ENCODE assay signal across 8 mouse cellular contexts in the genomic region with DNA sequence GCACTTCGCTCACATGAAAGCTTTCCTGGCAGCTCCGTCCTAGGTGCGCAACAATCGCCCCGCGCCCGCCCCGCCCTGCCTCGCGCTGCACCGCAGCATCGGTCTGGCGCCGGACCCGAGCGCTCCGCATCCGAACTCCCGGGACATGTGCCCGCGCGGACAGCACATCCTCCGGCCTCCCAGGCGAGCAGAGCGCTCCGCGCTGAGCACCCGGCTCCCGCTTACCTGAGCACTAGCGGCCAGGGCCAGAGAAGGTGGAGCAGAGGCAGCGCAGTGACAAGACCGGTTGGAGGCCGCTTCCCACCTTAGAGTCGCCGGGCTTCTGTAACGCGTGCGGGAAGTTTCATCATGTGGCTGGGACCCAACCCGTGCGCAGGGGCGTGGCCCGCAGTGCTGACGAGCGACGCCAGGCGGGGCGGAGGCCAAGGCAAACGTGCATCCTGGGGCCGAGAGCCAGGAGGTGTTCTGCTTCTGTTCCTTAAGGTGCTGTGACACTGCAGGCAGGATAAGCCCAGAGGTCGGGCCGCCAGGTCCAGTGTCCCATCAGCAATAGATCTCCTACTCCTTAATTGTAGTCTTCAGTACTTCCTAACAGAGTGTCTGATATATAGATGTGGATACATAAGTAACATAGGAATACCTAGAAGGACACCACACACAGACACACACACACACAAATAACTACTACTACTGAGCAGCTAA. TPM values are rescaled to one million over a fixed set of nuclear protein-coding genes. Genes with fewer than 3 reads are reported as not detected.
A peak's percentile ranks its signal among the peaks of the same experiment; 100 is the strongest.
DNase-seq lines count a peak whose midpoint lies in the region; ATAC-seq lines count a peak whose summit lies in the region.

A gene (minus strand): TSS at position 371 of the 702 bp plus-strand sequence.

- intact Hi-C loops in left cerebral cortex, postnatal 25 days (cut with DNase I): no loop called here

- WGBS in intestine, embryonic 16.5 days: under 1% methylated on average over 51 of the region's 51 CpGs

- no peaks in the 10 kb centered on the region for H3K27me3 ChIP-seq in intestine, embryonic 16.5 days (replicated peaks; ENCODE audit: control insufficient read depth, insufficient read depth, low read length)

- H3K4me2 ChIP-seq in intestine, embryonic 16.5 days (ENCODE audit: low read depth, low read length): peak within 1 kb of the TSS; percentile 62

- H3K36me3 ChIP-seq in intestine, embryonic 16.5 days (ENCODE audit: control insufficient read depth, insufficient read depth, low read length): no peaks in the 10 kb centered on the region

- peak within 1 kb of the TSS; percentile 57 for H3K4me3 ChIP-seq in intestine, embryonic 16.5 days (ENCODE audit: low read length)

- ATAC-seq in intestine, embryonic 16.5 days: peak; percentile 98

- no peaks in the 10 kb centered on the region for H3K9me3 ChIP-seq in intestine, embryonic 16.5 days (ENCODE audit: control insufficient read depth, low read length)

- H3K4me1 ChIP-seq in intestine, embryonic 16.5 days (ENCODE audit: control insufficient read depth, insufficient read depth, low read length): no peaks in the 10 kb centered on the region

- peak within 1 kb of the TSS; percentile 67 for H3K9ac ChIP-seq in intestine, embryonic 16.5 days (ENCODE audit: low read depth, low read length)

- peak within 1 kb of the TSS; percentile 13 for H3K27ac ChIP-seq in intestine, embryonic 16.5 days (ENCODE audit: low read length)

- DNase-seq in adrenal gland, adult 8-10 months: peak; percentile 60
- peak; percentile 75 for DNase-seq in embryo, embryonic 11.5 days (ENCODE audit: low read depth, low spot score)
- no peak for DNase-seq in gonadal fat pad, adult 2 months (ENCODE audit: low read depth)
- DNase-seq in left cerebral cortex, postnatal 25 days (ENCODE audit: low spot score in 2 of 2): peak; percentile 89 to 92
- peak; percentile 83 for DNase-seq in mesoderm, embryonic 11.5 days (ENCODE audit: low read depth, low spot score)
- DNase-seq in right cerebral cortex, postnatal 25 days: peak; percentile 89
- DNase-seq in urinary bladder, postnatal 36 days (ENCODE audit: low spot score in 2 of 2): peak; percentile 73 to 81

RNA-seq across cellular contexts. Expression of the gene that starts here (rescaled TPM):
- 10 to 100 TPM; 18.1 to 48.1 (median 35.5) TPM for total RNA-seq in adrenal gland, adult 8-10 months (2022)
- 32.4 and 35.5 TPM in 2 replicates for polyA plus RNA-seq in gonadal fat pad, adult 2 months (2012; rRNA removed)
- 95.8 and 112 TPM in 2 replicates for polyA plus RNA-seq in intestine, embryonic 16.5 days (2015; fragmentation: Nextera tagmentation; extraction: Ambion mirVana)
- 100 to 1,000 TPM; 102 to 107 TPM for total RNA-seq in left cerebral cortex, postnatal 25 days (2021)
